Mouse (Mus musculus) lung, adult 2 months (tissue): ENCODE results near the gene B3gnt4. TPM values are rescaled to one million over a fixed set of nuclear protein-coding genes. Genes with fewer than 3 reads are reported as not detected.

Experiments
- DNase-seq: peaks from one replicate; pipeline ENCODE4 v3.0.0; 2022
- H3K4me1 ChIP-seq: fragments of 200-500 bp; 2 replicates; pipeline ENCODE4 v1.6.1; 2011; ENCODE audit warnings: low read length; ENCODE audit not compliant: control insufficient read depth, insufficient read depth
- H3K4me3 ChIP-seq: fragments of 200-500 bp; replicated peaks from 2 replicates; pipeline ENCODE3; 2011; ENCODE audit warnings: low read depth, mild to moderate bottlenecking, control low read depth, low read length; ENCODE audit errors: extremely low read depth
- CTCF ChIP-seq: fragments of 200-500 bp; IDR thresholded peaks from 2 replicates; pipeline ENCODE4 v1.5.1; 2011; ENCODE audit warnings: mild to moderate bottlenecking, low read length, control low read depth; ENCODE audit not compliant: insufficient read depth
- POLR2A ChIP-seq: fragments of 200-500 bp; IDR thresholded peaks from 2 replicates; pipeline ENCODE4 v1.6.1; 2011; ENCODE audit warnings: low read depth, mild to moderate bottlenecking, control low read depth, low read length, borderline replicate concordance; ENCODE audit errors: extremely low read depth
- WGBS: fragments of 180-500 bp; shearing (Covaris S2); methylation state at CpG from one replicate; pipeline ENCODE4 v1.1.7; 2018; 5-methylcytosine and 5-hydroxymethylcytosine counted together
- polyA plus RNA-seq: library from polyadenylated mRNA; depleted of rRNA; stranded (reverse); fragments of >200 nt; gene quantifications from 2 replicates; pipeline ENCODE4 v1.2.3, GENCODE M21; 2012; rRNA removed

B3gnt4 gene
- 5.8 and 8.5 TPM in 2 replicates for polyA plus RNA-seq

- Histone ChIP-seq H3K4me3 (no peak within 1 kb of the TSS), H3K4me1 (peaks cover 2% of the 10 kb centered on the region; the same call in 1 of the 2 replicates)
- 81% methylated on average over 5 of the region's 5 CpGs for WGBS
- TF ChIP-seq POLR2A = no peak
- TF ChIP-seq CTCF = no peak
- DNase-seq = no peak
Observed at GRCm38 (mm10) chr5:123510160-123510559, at the start of gene B3gnt4. B3gnt4 (plus strand) TSS chr5:123510460.

- Histone ChIP-seq H3K4me3 (no peak overlapping the region), H3K4me1 (no peaks in the 10 kb centered on the region)
- 53% methylated on average over 5 of the region's 5 CpGs for WGBS
- TF ChIP-seq CTCF (no peak), POLR2A (no peak)
- no peak for DNase-seq
Observed at GRCm38 (mm10) chr5:123461420-123461819, 48.8 kb upstream of the B3gnt4 start.

DNA sequence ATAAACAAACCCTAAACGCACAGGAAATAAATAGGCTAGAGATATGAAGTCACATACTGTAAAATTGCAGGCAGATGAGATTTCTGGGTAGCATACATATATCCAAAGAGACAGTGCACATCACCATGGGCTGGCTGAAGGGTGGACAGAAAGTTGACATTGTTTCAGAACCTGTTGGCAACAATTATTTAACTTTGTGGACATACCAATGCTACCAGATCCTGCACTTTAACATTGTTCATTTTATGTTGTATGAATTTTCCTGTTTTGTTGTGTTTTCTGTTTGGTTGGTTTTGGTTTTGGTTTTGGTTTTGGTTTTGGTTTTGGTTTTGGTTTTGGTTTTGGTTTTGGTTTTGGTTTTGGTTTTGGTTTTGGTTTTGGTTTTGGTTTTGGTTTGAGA, 45.6 kb upstream of the B3gnt4 start:
- WGBS = 77% methylated on average over 1 of the region's 1 CpGs
- TF ChIP-seq POLR2A = no peak
- TF ChIP-seq CTCF = no peak
- no peak for DNase-seq
- H3K4me1 ChIP-seq = no peaks in the 10 kb centered on the region
- no peak overlapping the region for H3K4me3 ChIP-seq

GRCm38 (mm10) chr5:123470784-123471400, 39.4 kb upstream of the B3gnt4 start:
- 7% methylated on average over 10 of the region's 10 CpGs for WGBS
- no peak for DNase-seq
- Histone ChIP-seq H3K4me3 (no peak overlapping the region), H3K4me1 (no peaks in the 10 kb centered on the region; the same call in 1 of the 2 replicates)
- TF ChIP-seq CTCF = no peak

DNA sequence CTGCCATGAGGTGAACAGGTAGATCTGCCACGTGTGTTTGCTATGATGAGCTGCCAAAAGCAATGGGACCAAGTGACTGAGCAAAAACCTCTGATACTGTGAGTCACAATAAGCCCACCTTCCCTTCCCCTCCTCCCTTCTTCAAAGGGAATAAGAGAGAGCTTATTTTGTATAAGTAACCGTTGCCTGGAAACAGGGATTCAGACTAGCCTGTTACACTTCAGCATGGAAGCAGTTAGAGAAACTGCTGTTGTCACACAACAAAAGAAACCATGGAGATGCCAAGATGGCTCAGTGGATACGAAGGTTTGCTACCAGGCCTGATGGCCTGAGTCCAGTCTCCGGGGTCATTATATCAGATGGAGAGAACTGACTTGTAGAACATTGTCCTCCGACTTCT, 36.4 kb upstream of the B3gnt4 start:
- DNase-seq = no peak
- H3K4me3 ChIP-seq = no peak overlapping the region
- 79% methylated on average over 5 of the region's 5 CpGs for WGBS
- TF ChIP-seq POLR2A (no peak), CTCF (no peak)
- H3K4me1 ChIP-seq = no peaks in the 10 kb centered on the region; the same call in 1 of the 2 replicates

GRCm38 (mm10) chr5:123487659-123488395, 22.4 kb upstream of the B3gnt4 start:
- WGBS = 67% methylated on average over 11 of the region's 11 CpGs
- Histone ChIP-seq H3K4me1 (no peaks in the 10 kb centered on the region), H3K4me3 (no peak overlapping the region)
- TF ChIP-seq POLR2A (no peak), CTCF (no peak)
- DNase-seq = no peak

DNA sequence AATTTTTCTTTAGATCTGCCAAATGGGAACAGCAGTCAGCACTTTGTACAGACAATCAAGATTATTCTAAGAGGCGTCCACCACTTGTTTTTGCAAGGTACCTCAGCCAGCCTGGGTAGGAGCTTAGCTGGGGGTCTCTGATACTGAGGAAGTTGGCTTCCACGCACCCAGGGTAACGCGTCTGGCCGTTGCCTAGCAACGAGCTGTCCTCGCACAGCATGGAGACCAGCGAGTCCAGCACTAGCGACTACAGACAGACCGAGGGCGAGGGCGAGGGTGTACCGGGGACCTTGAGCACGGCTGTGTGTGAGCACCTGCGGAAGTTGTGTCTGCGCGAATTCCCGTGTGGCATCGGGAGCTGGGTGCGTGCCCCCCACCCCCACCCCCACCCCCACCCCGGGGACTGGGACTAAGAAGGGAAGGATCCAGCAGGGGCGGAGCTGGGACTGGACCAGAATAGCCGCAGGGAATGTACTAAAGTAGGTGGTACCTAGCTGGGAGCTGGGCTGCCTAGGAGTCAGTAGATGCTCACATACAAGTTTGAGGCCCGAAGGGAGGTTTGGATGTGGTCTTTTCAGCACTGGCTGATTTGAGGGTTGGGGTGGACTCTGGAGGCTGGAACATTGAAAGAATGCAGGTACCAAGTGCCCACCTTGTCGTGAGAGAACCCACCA, 21.0 kb upstream of the B3gnt4 start, which contains the start of the genes Lrrc43 and Il31:
Lrrc43 (plus strand) TSS at position 194 of the 674 bp plus-strand sequence.
Il31 (minus strand) TSS at position 378 of the 674 bp plus-strand sequence.
- no peaks in the 10 kb centered on the region for H3K4me1 ChIP-seq
- H3K4me3 ChIP-seq = no peak within 1 kb of the TSS
- 8% methylated on average over 25 of the region's 25 CpGs for WGBS
- no peak for DNase-seq
- no peak for TF ChIP-seq POLR2A

DNA sequence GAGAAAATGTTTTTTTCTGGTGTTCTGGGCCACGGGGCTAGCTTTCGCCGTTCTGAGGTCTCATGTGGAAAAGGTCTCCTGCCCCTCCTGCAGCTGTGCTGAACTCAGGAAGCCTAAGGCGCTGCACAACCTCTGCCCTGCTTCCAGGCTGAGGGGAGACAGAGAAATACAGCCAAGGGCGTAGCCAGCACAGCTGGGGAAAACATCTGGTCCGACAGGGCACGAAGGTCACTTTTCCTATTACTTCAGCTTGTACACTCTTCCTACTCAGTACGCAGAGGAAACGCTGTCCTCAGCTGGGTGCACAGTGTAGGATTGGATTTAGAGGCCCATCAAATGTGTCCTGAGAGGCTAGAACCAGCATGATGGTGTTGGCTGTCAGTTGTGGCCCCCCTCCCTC, 20.3 kb upstream of the B3gnt4 start:
- TF ChIP-seq CTCF (no peak), POLR2A (no peak)
- WGBS = 43% methylated on average over 9 of the region's 9 CpGs
- no peak for DNase-seq
- Histone ChIP-seq H3K4me1 (no peaks in the 10 kb centered on the region), H3K4me3 (no peak overlapping the region)

DNA sequence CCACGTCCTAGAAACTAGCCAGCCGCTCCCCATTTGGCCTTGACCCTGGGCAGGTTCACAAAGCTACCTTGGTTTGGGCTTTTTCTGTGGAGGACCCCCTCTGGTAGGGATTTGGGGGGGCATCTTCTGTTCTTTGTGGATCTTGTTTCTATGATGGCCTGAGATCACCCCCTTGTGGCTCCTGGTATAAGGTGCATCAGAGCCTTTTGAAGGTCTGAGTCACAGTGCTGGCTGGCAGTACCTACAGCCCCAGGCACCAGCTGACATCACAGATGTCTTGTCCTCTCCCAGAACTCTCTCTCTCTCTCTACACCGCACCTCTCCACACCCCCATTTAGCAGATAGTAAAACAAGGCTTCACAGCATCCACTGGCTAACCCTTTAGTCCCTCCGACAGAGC, 10.5 kb upstream of the B3gnt4 start:
- DNase-seq = no peak
- H3K4me1 ChIP-seq = 0 out of 2 replicates have a peak, but pooled peaks cover 3% of the 10 kb centered on the region
- H3K4me3 ChIP-seq = no peak overlapping the region
- WGBS = 52% methylated on average over 4 of the region's 4 CpGs
- TF ChIP-seq CTCF (0 out of 2 replicates have a peak, but pooled peaks have one; percentile 16), POLR2A (no peak)

- no peak for DNase-seq
- 41% methylated on average over 4 of the region's 4 CpGs for WGBS
- no peak for TF ChIP-seq POLR2A
- no peak for TF ChIP-seq CTCF
- 0 out of 2 replicates have a peak, but pooled peaks cover 3% of the 10 kb centered on the region for H3K4me1 ChIP-seq
- H3K4me3 ChIP-seq = no peak overlapping the region
Observed at GRCm38 (mm10) chr5:123501973-123502372, 8.3 kb upstream of the B3gnt4 start.
